Mouse (Mus musculus) C2C12 (cell line): ENCODE results near the gene Rabgap1. TPM values are rescaled to one million over a fixed set of nuclear protein-coding genes. Genes with fewer than 3 reads are reported as not detected.

Experiments
- H3K27me3 ChIP-seq: one replicate; pipeline ENCODE4 v1.6.1; 2011; ENCODE audit not compliant: control insufficient read depth, insufficient read depth, insufficient read length
- H3K36me3 ChIP-seq: one replicate; pipeline ENCODE4 v1.6.1; 2011; ENCODE audit not compliant: control insufficient read depth, insufficient read depth
- H3K4me3 ChIP-seq: one replicate; pipeline ENCODE4 v1.5.1; 2011; ENCODE audit warnings: mild to moderate bottlenecking, control low read depth; ENCODE audit not compliant: poor library complexity, insufficient read depth, severe bottlenecking
- H3K79me2 ChIP-seq: one replicate; pipeline ENCODE4 v1.6.1; 2011; ENCODE audit not compliant: control insufficient read depth, insufficient read depth
- H3K79me3 ChIP-seq: one replicate; pipeline ENCODE4 v1.6.1; 2011; ENCODE audit warnings: low read depth, control low read depth
- H3ac ChIP-seq: one replicate; pipeline ENCODE3; 2011; ENCODE audit warnings: low read depth; ENCODE audit not compliant: control insufficient read depth, insufficient read length
- CEBPB ChIP-seq: IDR thresholded peaks from one replicate; pipeline ENCODE4 v1.6.1; 2011; ENCODE audit warnings: low read depth, mild to moderate bottlenecking, control low read depth, moderate library complexity
- CTCF ChIP-seq: IDR thresholded peaks from one replicate; pipeline ENCODE4 v1.5.1; 2011; ENCODE audit not compliant: control insufficient read depth, insufficient read depth, insufficient read length
- FOSL1 ChIP-seq: IDR thresholded peaks from one replicate; pipeline ENCODE4 v1.8.0; 2011; ENCODE audit warnings: mild to moderate bottlenecking, low read length; ENCODE audit not compliant: poor library complexity, insufficient read depth, severe bottlenecking
- MAX ChIP-seq: IDR thresholded peaks from one replicate; pipeline ENCODE4 v1.6.1; 2011; ENCODE audit warnings: mild to moderate bottlenecking, control low read depth
- MYOD1 ChIP-seq: IDR thresholded peaks from one replicate; pipeline ENCODE4 v1.6.1; 2011; ENCODE audit warnings: low read depth; ENCODE audit not compliant: control insufficient read depth, insufficient read length
- MYOG ChIP-seq: IDR thresholded peaks from one replicate; pipeline ENCODE4 v1.6.1; 2011; ENCODE audit not compliant: control insufficient read depth, insufficient read length; ENCODE audit errors: extremely low read depth
- USF1 ChIP-seq: IDR thresholded peaks from one replicate; pipeline ENCODE4 v1.6.1; 2011; ENCODE audit warnings: low read depth, mild to moderate bottlenecking, control low read depth, moderate library complexity
- polyA plus RNA-seq: library from polyadenylated mRNA; unstranded; fragments of >200 nt; fragmentation: generic; extraction: Trizol; gene quantifications from one replicate; pipeline ENCODE4 v1.2.1, GENCODE M21; 2012; ENCODE audit warnings: missing spikeins

Rabgap1 gene
- polyA plus RNA-seq, 1 experiment: 9.5 TPM

DNA sequence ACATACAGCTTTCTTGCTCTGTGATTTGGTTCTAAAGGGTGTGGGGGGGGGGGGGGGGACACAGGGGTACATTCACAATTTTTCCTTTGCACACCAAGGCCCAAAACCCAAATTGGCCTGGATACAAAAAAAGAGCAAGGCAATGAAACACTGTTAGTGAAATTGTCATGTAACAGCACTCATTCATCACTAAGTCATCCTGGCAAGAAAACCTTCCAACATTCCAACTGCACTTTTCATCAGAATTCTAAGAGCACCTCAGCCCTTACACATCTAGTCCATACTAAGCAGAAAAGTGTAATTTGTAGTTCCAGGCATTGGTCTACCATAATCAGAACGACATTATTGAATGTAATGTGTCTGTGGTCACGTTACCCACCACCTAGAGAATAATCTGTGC, 129.1 kb downstream of the Rabgap1 start:
- Histone ChIP-seq H3K4me3 (no peak overlapping the region), H3K36me3 (peaks cover 11% of the 10 kb centered on the region), H3ac (no peak overlapping the region), H3K27me3 (no peaks in the 10 kb centered on the region), H3K79me3 (no peaks in the 10 kb centered on the region), H3K79me2 (no peaks in the 10 kb centered on the region)
- TF ChIP-seq CEBPB: no peak
- no peak for TF ChIP-seq FOSL1
- TF ChIP-seq MAX: no peak
- no peak for TF ChIP-seq MYOG
- no peak for TF ChIP-seq USF1
- no peak for TF ChIP-seq MYOD1
- no peak for TF ChIP-seq CTCF

DNA sequence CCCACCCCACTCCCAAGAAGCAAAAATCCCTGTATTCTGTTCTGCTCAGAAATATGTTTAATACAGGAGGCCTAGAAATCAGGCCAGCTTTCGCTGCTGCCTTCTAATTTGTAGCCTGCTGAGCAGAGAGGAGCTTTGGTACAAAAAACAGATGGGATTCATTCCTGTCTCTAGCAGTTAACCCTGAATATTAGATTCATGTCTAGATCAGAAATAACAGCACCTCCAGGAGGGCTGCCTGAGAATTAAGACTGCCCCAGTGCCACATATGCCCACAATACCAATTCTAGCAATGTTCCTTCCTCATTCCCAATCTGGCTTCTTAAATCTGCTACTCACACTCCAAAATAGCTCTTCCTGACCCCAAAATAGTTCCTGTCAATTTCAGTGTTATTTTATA, 133.6 kb downstream of the Rabgap1 start:
- H3K79me3 ChIP-seq: no peaks in the 10 kb centered on the region
- no peaks in the 10 kb centered on the region for H3K27me3 ChIP-seq
- TF ChIP-seq MYOG: no peak
- TF ChIP-seq USF1: no peak
- TF ChIP-seq MAX: no peak
- TF ChIP-seq MYOD1: no peak
- TF ChIP-seq CTCF: no peak
- H3K4me3 ChIP-seq: no peak overlapping the region
- H3K79me2 ChIP-seq: no peaks in the 10 kb centered on the region
- H3ac ChIP-seq: no peak overlapping the region
- H3K36me3 ChIP-seq: no peaks in the 10 kb centered on the region

- no peak for TF ChIP-seq CTCF
- TF ChIP-seq USF1: no peak
- TF ChIP-seq MYOG: no peak
- TF ChIP-seq FOSL1: no peak
- no peak for TF ChIP-seq MYOD1
- no peak for TF ChIP-seq CEBPB
- TF ChIP-seq MAX: no peak
- Histone ChIP-seq H3K27me3 (no peaks in the 10 kb centered on the region), H3ac (no peak overlapping the region), H3K79me3 (no peaks in the 10 kb centered on the region), H3K36me3 (no peaks in the 10 kb centered on the region), H3K79me2 (no peaks in the 10 kb centered on the region), H3K4me3 (no peak overlapping the region)
Observed at GRCm38 (mm10) chr2:37578185-37578584, 135.1 kb downstream of the Rabgap1 start.

DNA sequence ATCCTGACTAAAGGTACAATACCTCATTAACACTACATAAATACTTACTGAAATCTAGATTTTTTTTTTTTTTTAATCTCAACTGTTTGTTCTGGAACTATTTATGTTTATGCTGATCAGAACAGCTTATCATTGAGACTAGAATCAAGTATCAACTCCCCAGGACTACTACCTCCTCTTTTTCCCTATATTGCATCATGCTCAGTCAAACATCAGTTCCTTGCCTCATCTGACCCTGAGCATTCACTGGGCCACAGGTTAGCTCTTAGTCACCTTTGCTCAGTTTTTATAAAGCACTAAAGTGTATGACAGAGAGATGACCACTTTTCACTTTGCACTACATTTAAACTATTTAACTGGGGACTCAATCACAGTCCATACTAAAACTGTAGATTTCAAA, 144.8 kb downstream of the Rabgap1 start:
- Histone ChIP-seq H3K36me3 (no peaks in the 10 kb centered on the region), H3K4me3 (no peak overlapping the region), H3K27me3 (no peaks in the 10 kb centered on the region), H3K79me2 (no peaks in the 10 kb centered on the region), H3K79me3 (no peaks in the 10 kb centered on the region), H3ac (no peak overlapping the region)
- no peak for TF ChIP-seq MAX
- no peak for TF ChIP-seq MYOG
- TF ChIP-seq MYOD1: no peak
- no peak for TF ChIP-seq CTCF
- no peak for TF ChIP-seq CEBPB
- no peak for TF ChIP-seq USF1
- TF ChIP-seq FOSL1: no peak

Other genes with a start within 250 kb of the Rabgap1 start
- gene Olfr366, start 231.7 kb upstream of the Rabgap1 start, polyA plus RNA-seq: not detected
- gene Olfr368, start 116.8 kb upstream of the Rabgap1 start, polyA plus RNA-seq: not detected
- gene Pdcl, start 83.9 kb upstream of the Rabgap1 start, polyA plus RNA-seq: 9.2 TPM
- 4.2 TPM for gene Rc3h2, start 20.4 kb upstream of the Rabgap1 start, polyA plus RNA-seq
- 0.98 TPM for gene Zbtb26, start 144 bp upstream of the Rabgap1 start, polyA plus RNA-seq
- gene Zbtb6, start 108 bp upstream of the Rabgap1 start, polyA plus RNA-seq: 2.5 TPM
- 0.02 TPM for gene Gpr21, start 73.1 kb downstream of the Rabgap1 start, polyA plus RNA-seq